Mouse (Mus musculus) pancreas, adult 10 weeks (tissue): ENCODE data around the gene Rps6ka3. TPM values are rescaled to one million over a fixed set of nuclear protein-coding genes. Genes with fewer than 3 reads are reported as not detected.

Experiments
- polyA plus RNA-seq: library from polyadenylated mRNA; stranded (reverse); fragments of 350-450 nt; fragmentation: Illumina TruSeq; extraction: RNeasy Lipid Tissue Mini Kit (QIAGEN cat#74804); gene quantifications from one replicate; pipeline ENCODE4 v1.2.3, GENCODE M21; 2015; ENCODE audit warnings: low read depth, low replicate concordance; ENCODE audit not compliant: insufficient read depth

Gene Rps6ka3
- 6.9 TPM for polyA plus RNA-seq

GRCm38 (mm10) chrX:159210007-159210406 lies at the start of gene Rps6ka3:
Gene Rps6ka3, plus strand, starts transcription at chrX:159210307.

GRCm38 (mm10) chrX:159371831-159372752 lies 162.0 kb downstream of the Rps6ka3 start, which contains the start of gene Eif1ax:
Gene Eif1ax, plus strand, starts transcription at chrX:159372178.

GRCm38 (mm10) chrX:159414130-159414828 lies 204.2 kb downstream of the Rps6ka3 start, which contains the start of gene Map7d2:
Gene Map7d2, plus strand, starts transcription at chrX:159414572.

Other genes with a start within 250 kb of the Rps6ka3 start
- gene Eif1ax, start 161.9 kb downstream of the Rps6ka3 start, polyA plus RNA-seq = 7.9 TPM
- 0.65 TPM for gene Map7d2, start 204.3 kb downstream of the Rps6ka3 start, polyA plus RNA-seq